11 mouse cellular contexts compared by ENCODE assay signal in genomic region chr12:24868694-24869093, GRCm38 (mm10). TPM values are rescaled to one million over a fixed set of nuclear protein-coding genes. Genes with fewer than 3 reads are reported as not detected.
"Had no signal": no experiment of that assay in that cellular context is flagged by ENCODE, and none has a peak within 500 bp of the region (broad histone marks: within the 10 kb centered on the region; RNA-seq: fewer than 3 reads in every experiment).

No protein-coding gene starts in this region.

- H3K4me2 ChIP-seq: liver, embryonic 11.5 days; lung, embryonic 14.5 days; neural tube, embryonic 12.5 days had no signal

- H3K9ac ChIP-seq: lung, embryonic 14.5 days; neural tube, embryonic 12.5 days had no signal

- H3K27ac ChIP-seq: macrophage; midbrain, embryonic 10.5 days; neural tube, embryonic 12.5 days; stomach, postnatal 0 days had no signal

- H3K27me3 ChIP-seq: neural tube, embryonic 12.5 days had no signal

- DNase-seq: kidney, adult 11 months; kidney, postnatal 14 days; lung, embryonic 14.5 days; lung, postnatal 10 days; midbrain, embryonic 14.5 days; thymus, postnatal 4 days had no signal

- H3K4me3 ChIP-seq: midbrain, embryonic 10.5 days; neural tube, embryonic 12.5 days had no signal

- H3K9me3 ChIP-seq: midbrain, embryonic 10.5 days; neural tube, embryonic 12.5 days had no signal

- H3K36me3 ChIP-seq: midbrain, embryonic 10.5 days; neural tube, embryonic 12.5 days had no signal

RNA-seq across cellular contexts. Expression of gene Mboat2, which starts 38.0 kb away (rescaled TPM):
- polyA plus RNA-seq: macrophage had no signal
